Mouse (Mus musculus): ENCODE data around the gene Plac8. TPM values are rescaled to one million over a fixed set of nuclear protein-coding genes. Genes with fewer than 3 reads are reported as not detected.

Gene Plac8
- polyA plus RNA-seq, 1 experiment, result 22.1 TPM

DNA sequence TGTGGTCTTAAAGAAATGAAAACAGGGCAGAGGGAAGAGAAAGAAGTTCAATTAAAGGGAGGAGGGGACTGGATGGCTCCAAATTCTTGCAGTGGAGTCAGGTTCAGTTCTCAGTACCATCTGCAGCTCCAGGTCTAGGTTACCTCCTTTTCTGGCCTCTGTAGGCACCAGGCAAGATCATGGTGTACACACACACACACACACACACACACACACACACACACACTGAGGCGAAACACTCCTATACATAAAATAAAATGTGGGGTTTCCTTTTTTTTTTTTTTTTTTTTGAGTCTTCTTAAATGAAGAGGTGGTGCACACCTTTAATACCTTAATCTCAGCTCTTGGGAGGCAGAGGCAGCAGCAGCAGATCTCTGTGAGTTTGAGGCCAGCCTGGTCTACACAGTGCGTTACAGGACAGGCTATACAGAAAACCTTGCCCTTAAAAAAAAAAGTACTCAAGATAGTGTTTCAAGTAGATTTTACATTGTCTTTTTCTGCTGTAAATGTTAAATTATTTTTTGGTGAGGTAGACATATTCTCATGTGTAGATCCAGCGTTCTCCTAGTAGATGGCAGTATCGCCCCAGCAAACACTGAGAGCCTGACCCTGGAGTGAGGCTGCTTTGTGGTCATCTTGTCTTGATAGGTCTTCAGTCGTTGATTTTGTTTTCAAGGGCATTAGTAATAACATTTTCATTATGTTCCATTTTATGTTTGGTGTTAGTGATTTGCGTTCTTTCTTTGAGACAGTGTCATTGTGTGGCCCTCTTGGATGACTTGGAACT, 25.6 kb downstream of the Plac8 start:
- no peaks in the 10 kb centered on the region for H3K9me3 ChIP-seq (replicated peaks; ENCODE audit: control insufficient read depth, insufficient read depth, low read length, poor library complexity, severe bottlenecking)
- no peaks in the 10 kb centered on the region for H3K27me3 ChIP-seq (ENCODE audit: control insufficient read depth, insufficient read depth, low read length, poor library complexity, severe bottlenecking)
- H3K27ac ChIP-seq (ENCODE audit: insufficient read depth, low read length), result no peak overlapping the region
- no peak overlapping the region for H3K9ac ChIP-seq (ENCODE audit: low read depth, poor library complexity, severe bottlenecking)
- peaks cover 31% of the 10 kb centered on the region for H3K36me3 ChIP-seq (ENCODE audit: control insufficient read depth, insufficient read depth, low read length, poor library complexity, severe bottlenecking)
- H3K4me3 ChIP-seq (ENCODE audit: low read depth, low read length), result no peak overlapping the region
- H3K4me1 ChIP-seq (ENCODE audit: control insufficient read depth, insufficient read depth, low read length), result no peaks in the 10 kb centered on the region
- no peak for TF ChIP-seq POLR2A (IDR thresholded peaks at IDR 0.05; ENCODE audit: insufficient read depth, low read length)
- no peak for TF ChIP-seq EP300 (IDR thresholded peaks at IDR 0.05; ENCODE audit: insufficient read depth, low read depth, low read length)
- TF ChIP-seq CTCF (IDR thresholded peaks at IDR 0.05; ENCODE audit: low read depth, low read length), result no peak

GRCm38 (mm10) chr5:100536638-100537037, 35.4 kb downstream of the Plac8 start:
- TF ChIP-seq POLR2A (IDR thresholded peaks at IDR 0.05; ENCODE audit: insufficient read depth, low read length) (no peak), CTCF (IDR thresholded peaks at IDR 0.05; ENCODE audit: low read depth, low read length) (peak; percentile 40)
- Histone ChIP-seq H3K9me3 (replicated peaks; ENCODE audit: control insufficient read depth, insufficient read depth, low read length, poor library complexity, severe bottlenecking) (no peaks in the 10 kb centered on the region), H3K9ac (ENCODE audit: low read depth, poor library complexity, severe bottlenecking) (no peak overlapping the region), H3K4me3 (ENCODE audit: low read depth, low read length) (no peak overlapping the region), H3K4me1 (ENCODE audit: control insufficient read depth, insufficient read depth, low read length) (no peaks in the 10 kb centered on the region), H3K27me3 (ENCODE audit: control insufficient read depth, insufficient read depth, low read length, poor library complexity, severe bottlenecking) (no peaks in the 10 kb centered on the region), H3K36me3 (ENCODE audit: control insufficient read depth, insufficient read depth, low read length, poor library complexity, severe bottlenecking) (peaks cover 18% of the 10 kb centered on the region), H3K27ac (ENCODE audit: insufficient read depth, low read length) (no peak overlapping the region)

GRCm38 (mm10) chr5:100535826-100536225, 36.2 kb downstream of the Plac8 start:
- H3K36me3 ChIP-seq (ENCODE audit: control insufficient read depth, insufficient read depth, low read length, poor library complexity, severe bottlenecking), result peaks cover 18% of the 10 kb centered on the region
- H3K27ac ChIP-seq (ENCODE audit: insufficient read depth, low read length), result no peak overlapping the region
- no peaks in the 10 kb centered on the region for H3K4me1 ChIP-seq (ENCODE audit: control insufficient read depth, insufficient read depth, low read length)
- no peak overlapping the region for H3K4me3 ChIP-seq (ENCODE audit: low read depth, low read length)
- no peaks in the 10 kb centered on the region for H3K27me3 ChIP-seq (ENCODE audit: control insufficient read depth, insufficient read depth, low read length, poor library complexity, severe bottlenecking)
- TF ChIP-seq POLR2A (IDR thresholded peaks at IDR 0.05; ENCODE audit: insufficient read depth, low read length) (no peak), EP300 (IDR thresholded peaks at IDR 0.05; ENCODE audit: insufficient read depth, low read depth, low read length) (no peak)
- no peak overlapping the region for H3K9ac ChIP-seq (ENCODE audit: low read depth, poor library complexity, severe bottlenecking)
- no peaks in the 10 kb centered on the region for H3K9me3 ChIP-seq (replicated peaks; ENCODE audit: control insufficient read depth, insufficient read depth, low read length, poor library complexity, severe bottlenecking)

DNA sequence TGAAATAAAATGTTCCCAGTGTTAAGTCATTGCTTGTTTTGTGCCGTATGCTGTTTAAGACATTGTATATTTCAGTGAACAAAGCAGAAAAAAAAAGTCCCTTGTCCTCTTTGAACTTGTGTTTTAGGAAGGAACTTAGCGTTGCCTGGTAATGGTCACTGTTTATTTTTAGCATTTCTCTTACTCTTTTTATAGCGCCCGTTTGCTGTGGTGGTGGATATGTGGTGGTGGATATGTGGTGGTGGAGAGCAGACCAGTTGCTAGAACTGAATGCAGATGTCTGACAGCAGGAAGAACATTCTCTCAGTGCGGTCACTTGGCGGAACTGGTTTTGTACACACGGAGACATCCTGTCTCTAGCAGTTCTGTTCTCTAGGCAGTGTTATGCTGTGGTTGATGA, 45.9 kb downstream of the Plac8 start:
- Histone ChIP-seq H3K4me3 (ENCODE audit: low read depth, low read length) (no peak overlapping the region), H3K36me3 (ENCODE audit: control insufficient read depth, insufficient read depth, low read length, poor library complexity, severe bottlenecking) (peaks cover 18% of the 10 kb centered on the region)

DNA sequence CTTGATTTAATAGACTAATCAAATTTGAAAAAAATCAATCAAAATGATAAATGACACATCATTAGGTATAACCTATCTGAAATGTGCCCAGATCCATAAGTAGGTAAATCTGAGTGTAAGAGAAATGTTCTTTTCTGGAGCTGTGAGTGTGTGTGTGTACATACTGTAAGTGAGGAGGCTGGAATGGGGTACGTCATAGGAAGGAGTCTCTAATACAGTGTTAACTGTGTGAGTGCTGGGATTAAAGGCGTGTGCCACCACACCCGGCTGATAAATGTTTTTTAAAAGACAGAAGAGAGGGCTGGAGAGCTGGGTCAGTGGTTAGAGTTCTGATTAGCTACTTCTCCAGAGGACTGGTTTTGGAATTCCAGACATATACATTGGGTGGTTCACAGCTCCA, 46.4 kb downstream of the Plac8 start:
- Histone ChIP-seq H3K4me3 (ENCODE audit: low read depth, low read length) (no peak overlapping the region), H3K36me3 (ENCODE audit: control insufficient read depth, insufficient read depth, low read length, poor library complexity, severe bottlenecking) (peaks cover 15% of the 10 kb centered on the region), H3K9ac (ENCODE audit: low read depth, poor library complexity, severe bottlenecking) (no peak overlapping the region), H3K9me3 (replicated peaks; ENCODE audit: control insufficient read depth, insufficient read depth, low read length, poor library complexity, severe bottlenecking) (no peaks in the 10 kb centered on the region), H3K27ac (ENCODE audit: insufficient read depth, low read length) (no peak overlapping the region), H3K4me1 (ENCODE audit: control insufficient read depth, insufficient read depth, low read length) (no peaks in the 10 kb centered on the region), H3K27me3 (ENCODE audit: control insufficient read depth, insufficient read depth, low read length, poor library complexity, severe bottlenecking) (no peaks in the 10 kb centered on the region)
- TF ChIP-seq CTCF (IDR thresholded peaks at IDR 0.05; ENCODE audit: low read depth, low read length), result no peak
- no peak for TF ChIP-seq POLR2A (IDR thresholded peaks at IDR 0.05; ENCODE audit: insufficient read depth, low read length)

More for the DNA sequence above, 45.9 kb downstream of the Plac8 start:
- TF ChIP-seq CTCF (IDR thresholded peaks at IDR 0.05; ENCODE audit: low read depth, low read length) (no peak), EP300 (IDR thresholded peaks at IDR 0.05; ENCODE audit: insufficient read depth, low read depth, low read length) (no peak), POLR2A (IDR thresholded peaks at IDR 0.05; ENCODE audit: insufficient read depth, low read length) (no peak)
- H3K27me3 ChIP-seq (ENCODE audit: control insufficient read depth, insufficient read depth, low read length, poor library complexity, severe bottlenecking), result no peaks in the 10 kb centered on the region
- H3K27ac ChIP-seq (ENCODE audit: insufficient read depth, low read length), result no peak overlapping the region
- H3K9ac ChIP-seq (ENCODE audit: low read depth, poor library complexity, severe bottlenecking), result no peak overlapping the region
- no peaks in the 10 kb centered on the region for H3K9me3 ChIP-seq (replicated peaks; ENCODE audit: control insufficient read depth, insufficient read depth, low read length, poor library complexity, severe bottlenecking)
- no peaks in the 10 kb centered on the region for H3K4me1 ChIP-seq (ENCODE audit: control insufficient read depth, insufficient read depth, low read length)

DNA sequence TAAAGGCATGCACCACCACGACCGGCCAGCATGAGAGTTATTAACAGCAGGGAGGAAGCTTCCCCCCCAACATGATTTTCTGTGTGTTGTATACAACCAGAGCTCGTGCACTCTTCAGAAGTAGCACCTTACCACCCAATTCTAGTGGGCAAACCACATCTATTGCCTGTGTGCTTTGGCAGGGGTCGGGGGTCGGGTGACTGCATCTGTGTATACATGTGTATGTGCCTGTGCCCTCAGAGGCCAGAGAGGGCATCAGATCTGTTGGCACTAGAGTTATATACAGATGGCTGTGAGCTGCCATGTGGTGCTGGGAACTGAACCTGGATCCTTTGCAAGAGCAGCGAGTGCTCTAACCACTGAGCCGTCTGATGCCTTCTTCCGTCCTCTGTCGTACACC, 47.1 kb downstream of the Plac8 start:
- no peaks in the 10 kb centered on the region for H3K4me1 ChIP-seq (ENCODE audit: control insufficient read depth, insufficient read depth, low read length)
- no peak overlapping the region for H3K4me3 ChIP-seq (ENCODE audit: low read depth, low read length)
- H3K36me3 ChIP-seq (ENCODE audit: control insufficient read depth, insufficient read depth, low read length, poor library complexity, severe bottlenecking), result peaks cover 8% of the 10 kb centered on the region
- H3K27ac ChIP-seq (ENCODE audit: insufficient read depth, low read length), result no peak overlapping the region
- H3K27me3 ChIP-seq (ENCODE audit: control insufficient read depth, insufficient read depth, low read length, poor library complexity, severe bottlenecking), result no peaks in the 10 kb centered on the region
- TF ChIP-seq CTCF (IDR thresholded peaks at IDR 0.05; ENCODE audit: low read depth, low read length), result no peak
- TF ChIP-seq EP300 (IDR thresholded peaks at IDR 0.05; ENCODE audit: insufficient read depth, low read depth, low read length), result no peak
- TF ChIP-seq POLR2A (IDR thresholded peaks at IDR 0.05; ENCODE audit: insufficient read depth, low read length), result no peak
- H3K9me3 ChIP-seq (replicated peaks; ENCODE audit: control insufficient read depth, insufficient read depth, low read length, poor library complexity, severe bottlenecking), result no peaks in the 10 kb centered on the region
- H3K9ac ChIP-seq (ENCODE audit: low read depth, poor library complexity, severe bottlenecking), result no peak overlapping the region

Measured in ES-Bruce4 (cell line).